ENCODE assay signal across 13 mouse cellular contexts in the genomic region with DNA sequence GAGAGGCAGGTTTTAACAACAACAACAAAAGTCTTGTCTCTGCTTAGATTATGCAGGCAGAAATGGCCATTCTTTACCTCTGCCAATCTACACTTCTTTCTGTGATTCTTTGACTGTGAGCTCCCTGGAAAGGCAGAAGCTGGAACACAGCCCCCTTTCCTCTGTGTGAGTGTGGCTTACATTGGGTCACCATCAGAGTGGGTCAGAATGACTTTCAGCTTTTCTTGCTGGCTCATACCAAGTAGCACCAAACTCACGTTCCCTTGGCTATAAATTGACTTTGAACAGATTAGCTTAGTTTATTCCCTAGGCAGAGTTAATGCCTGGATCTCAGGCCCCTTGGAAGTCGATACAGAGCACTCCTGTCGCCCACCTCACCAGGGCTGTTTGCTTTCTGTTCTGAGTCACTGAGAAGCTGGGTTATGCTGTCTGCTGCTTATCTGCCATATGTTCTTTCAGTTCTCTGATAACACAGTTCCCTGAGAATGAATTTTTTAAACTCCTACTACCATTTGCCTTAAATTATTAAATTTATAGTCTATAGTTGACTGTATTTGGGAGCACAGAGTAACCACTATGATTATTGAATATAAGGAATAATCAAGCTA. TPM values are rescaled to one million over a fixed set of nuclear protein-coding genes. Genes with fewer than 3 reads are reported as not detected.
DNase-seq lines count a peak whose midpoint lies in the region; ATAC-seq and TF ChIP-seq lines count a peak whose summit lies in the region.
"Had no signal": no experiment of that assay in that cellular context is flagged by ENCODE, and none has a peak within 500 bp of the region (broad histone marks: within the 10 kb centered on the region; RNA-seq: fewer than 3 reads in every experiment).

No protein-coding gene starts in this region.

- H3K27ac ChIP-seq in heart, embryonic 11.5 days (ENCODE audit: low read depth, low read length) = peak overlapping the region; percentile 47
- H3K27ac ChIP-seq in lung, embryonic 14.5 days (ENCODE audit: low read depth) = 0 out of 2 replicates have a peak overlapping the region, but pooled peaks have one; percentile 5
- no peak overlapping the region for H3K27ac ChIP-seq in intestine, embryonic 16.5 days (ENCODE audit: low read length)
- 0 out of 2 replicates have a peak overlapping the region, but pooled peaks have one; percentile 46 for H3K27ac ChIP-seq in stomach, embryonic 16.5 days (ENCODE audit: low read length)

- H3K9ac ChIP-seq in heart, embryonic 11.5 days (ENCODE audit: low read depth, low read length) = 0 out of 2 replicates have a peak overlapping the region, but pooled peaks have one; percentile 6
- no peak overlapping the region for H3K9ac ChIP-seq in lung, embryonic 14.5 days
- H3K9ac ChIP-seq in intestine, embryonic 16.5 days (ENCODE audit: low read depth, low read length) = no peak overlapping the region
- no peak overlapping the region for H3K9ac ChIP-seq in stomach, embryonic 16.5 days (ENCODE audit: low read length)

- peaks cover 17% of the 10 kb centered on the region for H3K4me1 ChIP-seq in heart, embryonic 11.5 days (ENCODE audit: control insufficient read depth, insufficient read depth, low read length)
- no peaks in the 10 kb centered on the region for H3K4me1 ChIP-seq in lung, embryonic 14.5 days (ENCODE audit: insufficient read depth)
- H3K4me1 ChIP-seq in intestine, embryonic 16.5 days (ENCODE audit: control insufficient read depth, insufficient read depth, low read length) = peaks cover 8% of the 10 kb centered on the region; the same call in 1 of the 2 replicates
- peaks cover 8% of the 10 kb centered on the region for H3K4me1 ChIP-seq in stomach, embryonic 16.5 days (ENCODE audit: control insufficient read depth, insufficient read depth, low read length)

- no peaks in the 10 kb centered on the region for H3K27me3 ChIP-seq in heart, embryonic 11.5 days (ENCODE audit: control insufficient read depth, insufficient read depth, low read length)
- H3K27me3 ChIP-seq in lung, embryonic 14.5 days (ENCODE audit: insufficient read depth, low read length) = no peaks in the 10 kb centered on the region
- H3K27me3 ChIP-seq in intestine, embryonic 16.5 days (replicated peaks; ENCODE audit: control insufficient read depth, insufficient read depth, low read length) = no peaks in the 10 kb centered on the region
- H3K27me3 ChIP-seq in stomach, embryonic 16.5 days (ENCODE audit: control insufficient read depth, insufficient read depth, low read length) = no peaks in the 10 kb centered on the region

- no peak for ATAC-seq in heart, embryonic 11.5 days (replicated peaks; ENCODE audit: insufficient number of reproducible peaks, low FRiP score, low TSS enrichment)
- ATAC-seq in lung, embryonic 14.5 days (ENCODE audit: insufficient read depth) = no peak
- no peak for ATAC-seq in intestine, embryonic 16.5 days
- ATAC-seq in stomach, embryonic 16.5 days (ENCODE audit: insufficient read depth, low FRiP score) = no peak

- no peaks in the 10 kb centered on the region for H3K36me3 ChIP-seq in heart, embryonic 11.5 days (ENCODE audit: control insufficient read depth, insufficient read depth, low read length)
- H3K36me3 ChIP-seq in lung, embryonic 14.5 days (ENCODE audit: insufficient read depth) = no peaks in the 10 kb centered on the region
- no peaks in the 10 kb centered on the region for H3K36me3 ChIP-seq in intestine, embryonic 16.5 days (ENCODE audit: control insufficient read depth, insufficient read depth, low read length)
- no peaks in the 10 kb centered on the region for H3K36me3 ChIP-seq in stomach, embryonic 16.5 days (ENCODE audit: control insufficient read depth, insufficient read depth, low read length)

- WGBS in heart, embryonic 11.5 days (ENCODE audit: insufficient replicate concordance) = 6% methylated on average over 3 of the region's 3 CpGs
- WGBS in lung, embryonic 14.5 days = 35% methylated on average over 3 of the region's 3 CpGs
- 34% methylated on average over 3 of the region's 3 CpGs for WGBS in intestine, embryonic 16.5 days
- WGBS in stomach, embryonic 16.5 days = 20% methylated on average over 3 of the region's 3 CpGs

- no peak for DNase-seq in heart, postnatal 36 days
- DNase-seq in lung, embryonic 14.5 days = no peak
- no peak for DNase-seq in lung, adult 18-20 months
- DNase-seq in embryo, embryonic 10.5 days (ENCODE audit: low spot score) = no peak
- no peak for DNase-seq in lung, postnatal 14 days
- DNase-seq: adrenal gland, postnatal 36 days; cerebellum, adult 9-10 months; kidney, adult 2 months; lung, postnatal 4 days had no signal

- H3K4me3 ChIP-seq in heart, embryonic 11.5 days (ENCODE audit: low read depth, low read length) = no peak overlapping the region
- H3K4me3 ChIP-seq in lung, embryonic 14.5 days (ENCODE audit: low read depth, low read length) = no peak overlapping the region
- no peak overlapping the region for H3K4me3 ChIP-seq in intestine, embryonic 16.5 days (ENCODE audit: low read length)
- H3K4me3 ChIP-seq in stomach, embryonic 16.5 days (replicated peaks; ENCODE audit: low read length) = no peak overlapping the region
- H3K4me3 ChIP-seq: myocyte had no signal

- peak overlapping the region; percentile 45; the same call in 1 of the 2 replicates for H3K4me2 ChIP-seq in heart, embryonic 11.5 days
- no peak overlapping the region for H3K4me2 ChIP-seq in lung, embryonic 14.5 days
- peak overlapping the region; percentile 14; the same call in 1 of the 2 replicates for H3K4me2 ChIP-seq in intestine, embryonic 16.5 days (ENCODE audit: low read depth, low read length)
- no peak overlapping the region for H3K4me2 ChIP-seq in stomach, embryonic 16.5 days (ENCODE audit: low read depth, low read length)

- H3K9me3 ChIP-seq in heart, embryonic 11.5 days (replicated peaks; ENCODE audit: control insufficient read depth, low read length) = no peaks in the 10 kb centered on the region
- H3K9me3 ChIP-seq in lung, embryonic 14.5 days (ENCODE audit: low read depth, low read length) = no peaks in the 10 kb centered on the region
- H3K9me3 ChIP-seq in intestine, embryonic 16.5 days (ENCODE audit: control insufficient read depth, low read length) = no peaks in the 10 kb centered on the region
- no peaks in the 10 kb centered on the region for H3K9me3 ChIP-seq in stomach, embryonic 16.5 days (replicated peaks; ENCODE audit: control insufficient read depth, low read length)

- TF ChIP-seq CTCF in lung, embryonic 14.5 days (IDR thresholded peaks at IDR 0.05; ENCODE audit: low read depth) = no peak

- intact Hi-C loops in heart, postnatal 36 days (cut with DNase I) = no loop called here

RNA-seq across cellular contexts. Expression of gene Mpp5, which starts 39.7 kb away (rescaled TPM):
- 19.7 and 24.3 TPM in 2 replicates for polyA plus RNA-seq in heart, embryonic 11.5 days (2014; fragmentation: Nextera tagmentation; extraction: Ambion mirVana)
- total RNA-seq in heart, postnatal 36 days (2021) = 10 to 100 TPM; 19.9 to 20.5 TPM
- polyA plus RNA-seq in lung, embryonic 14.5 days (2014; fragmentation: Nextera tagmentation; extraction: Ambion mirVana) = 18.7 and 20.3 TPM in 2 replicates
- 24.4 and 25.8 TPM in 2 replicates for polyA plus RNA-seq in intestine, embryonic 16.5 days (2015; fragmentation: Nextera tagmentation; extraction: Ambion mirVana)
- 18.3 and 19.7 TPM in 2 replicates for polyA plus RNA-seq in stomach, embryonic 16.5 days (2015; fragmentation: Nextera tagmentation; extraction: Ambion mirVana)

Comparison
In these comparisons a context has a peak if more than half of its experiments do, and no peak if none do; other contexts are left out.
1. H3K4me2 ChIP-seq: peak in heart, embryonic 11.5 days (single experiment) and intestine, embryonic 16.5 days (single experiment); none in lung, embryonic 14.5 days (single experiment) and stomach, embryonic 16.5 days (single experiment).